Mouse (Mus musculus): ENCODE measurements at regions not wholly inside any gene's neighbourhood (a gene's known extent, or its start where the extent isn't known, plus 50 kb on each side); places are given as distances from the start of the nearest gene placed in this dataset.

- Histone ChIP-seq H3K4me2 (replicated peaks) (peak overlapping the region; percentile 59), H3K27me3 (replicated peaks) (peaks cover 10% of the 10 kb centered on the region), H3K9me3 (no peaks in the 10 kb centered on the region), H3K9ac (peak overlapping the region; percentile 26; the same call in 1 of the 2 replicates), H3K4me1 (replicated peaks) (no peaks in the 10 kb centered on the region), H3K4me3 (replicated peaks) (peak overlapping the region; percentile 31), H3K36me3 (no peaks in the 10 kb centered on the region), H3K27ac (no peak overlapping the region)
- 1% methylated on average over 18 of the region's 18 CpGs for WGBS
- 0 out of 2 replicates have a peak, but pooled peaks have one; percentile 34 for ATAC-seq
Measured at GRCm38 (mm10) chr2:172613891-172614391, 64.5 kb downstream of the Tfap2c start.

GRCm38 (mm10) chr2:172615148-172615547 lies 65.8 kb downstream of the Tfap2c start:
- H3K4me2 ChIP-seq (replicated peaks), result no peak overlapping the region
- no peaks in the 10 kb centered on the region for H3K4me1 ChIP-seq (replicated peaks)
- ATAC-seq, result no peak
- no peak overlapping the region for H3K27ac ChIP-seq
- H3K9ac ChIP-seq, result no peak overlapping the region
- no peaks in the 10 kb centered on the region for H3K9me3 ChIP-seq
- no peak overlapping the region for H3K4me3 ChIP-seq (replicated peaks)
- WGBS, result 41% methylated on average over 2 of the region's 2 CpGs
- H3K27me3 ChIP-seq (replicated peaks), result peaks cover 10% of the 10 kb centered on the region
- H3K36me3 ChIP-seq, result no peaks in the 10 kb centered on the region

- no peak overlapping the region for H3K4me3 ChIP-seq (replicated peaks)
- no peak overlapping the region for H3K9ac ChIP-seq
- 46% methylated on average over 4 of the region's 4 CpGs for WGBS
- H3K4me1 ChIP-seq (replicated peaks), result no peaks in the 10 kb centered on the region
- H3K36me3 ChIP-seq, result no peaks in the 10 kb centered on the region
- no peak overlapping the region for H3K4me2 ChIP-seq (replicated peaks)
- H3K27ac ChIP-seq, result no peak overlapping the region
- no peak for ATAC-seq
- H3K9me3 ChIP-seq, result no peaks in the 10 kb centered on the region
- peaks cover 10% of the 10 kb centered on the region for H3K27me3 ChIP-seq (replicated peaks)
Measured at GRCm38 (mm10) chr2:172615582-172615981, 66.2 kb downstream of the Tfap2c start.

- no peaks in the 10 kb centered on the region for H3K36me3 ChIP-seq
- no peaks in the 10 kb centered on the region for H3K4me1 ChIP-seq (replicated peaks)
- no peak overlapping the region for H3K4me2 ChIP-seq (replicated peaks)
- 87% methylated on average over 7 of the region's 7 CpGs for WGBS
- H3K9ac ChIP-seq, result no peak overlapping the region
- H3K27ac ChIP-seq, result no peak overlapping the region
- H3K9me3 ChIP-seq, result no peaks in the 10 kb centered on the region
- H3K27me3 ChIP-seq (replicated peaks), result peaks cover 5% of the 10 kb centered on the region; the same call in 1 of the 2 replicates
- no peak overlapping the region for H3K4me3 ChIP-seq (replicated peaks)
- ATAC-seq, result no peak
Measured at GRCm38 (mm10) chr2:172619168-172619567, 69.8 kb downstream of the Tfap2c start.

GRCm38 (mm10) chr2:172620001-172620400 lies 70.6 kb downstream of the Tfap2c start:
- ATAC-seq, result no peak
- WGBS, result 53% methylated on average over 5 of the region's 5 CpGs
- no peaks in the 10 kb centered on the region for H3K4me1 ChIP-seq (replicated peaks)
- no peaks in the 10 kb centered on the region for H3K9me3 ChIP-seq
- H3K4me3 ChIP-seq (replicated peaks), result no peak overlapping the region
- peaks cover 2% of the 10 kb centered on the region; the same call in 1 of the 2 replicates for H3K27me3 ChIP-seq (replicated peaks)
- H3K9ac ChIP-seq, result no peak overlapping the region
- no peaks in the 10 kb centered on the region for H3K36me3 ChIP-seq
- H3K4me2 ChIP-seq (replicated peaks), result no peak overlapping the region
- no peak overlapping the region for H3K27ac ChIP-seq

- no peaks in the 10 kb centered on the region for H3K27me3 ChIP-seq (replicated peaks)
- no peak overlapping the region for H3K4me2 ChIP-seq (replicated peaks)
- H3K4me1 ChIP-seq (replicated peaks), result no peaks in the 10 kb centered on the region
- no peak overlapping the region for H3K9ac ChIP-seq
- no peak overlapping the region for H3K27ac ChIP-seq
- H3K9me3 ChIP-seq, result no peaks in the 10 kb centered on the region
- 18% methylated on average over 14 of the region's 14 CpGs for WGBS
- no peak for ATAC-seq
- H3K4me3 ChIP-seq (replicated peaks), result no peak overlapping the region
- no peaks in the 10 kb centered on the region for H3K36me3 ChIP-seq
Measured at GRCm38 (mm10) chr2:172623707-172624106, 74.3 kb downstream of the Tfap2c start.

- no peaks in the 10 kb centered on the region for H3K9me3 ChIP-seq
- WGBS, result 75% methylated on average over 20 of the region's 20 CpGs
Measured at GRCm38 (mm10) chr2:172627353-172628306, 78.2 kb downstream of the Tfap2c start.

GRCm38 (mm10) chr2:172630333-172630732 lies 80.9 kb downstream of the Tfap2c start:
- H3K4me1 ChIP-seq (replicated peaks), result no peaks in the 10 kb centered on the region
- WGBS, result 60% methylated on average over 3 of the region's 3 CpGs
- ATAC-seq, result no peak
- H3K4me2 ChIP-seq (replicated peaks), result no peak overlapping the region
- H3K27ac ChIP-seq, result no peak overlapping the region
- H3K36me3 ChIP-seq, result no peaks in the 10 kb centered on the region
- H3K4me3 ChIP-seq (replicated peaks), result no peak overlapping the region
- no peaks in the 10 kb centered on the region for H3K27me3 ChIP-seq (replicated peaks)
- no peaks in the 10 kb centered on the region for H3K9me3 ChIP-seq
- no peak overlapping the region for H3K9ac ChIP-seq

More at GRCm38 (mm10) chr2:172627353-172628306, 78.2 kb downstream of the Tfap2c start:
- H3K9ac ChIP-seq, result no peak overlapping the region
- no peak overlapping the region for H3K27ac ChIP-seq
- no peaks in the 10 kb centered on the region for H3K27me3 ChIP-seq (replicated peaks)
- no peaks in the 10 kb centered on the region for H3K36me3 ChIP-seq
- no peak overlapping the region for H3K4me3 ChIP-seq (replicated peaks)
- no peak for ATAC-seq
- no peak overlapping the region for H3K4me2 ChIP-seq (replicated peaks)
- no peaks in the 10 kb centered on the region for H3K4me1 ChIP-seq (replicated peaks)

GRCm38 (mm10) chr2:172642616-172643015 lies 93.2 kb downstream of the Tfap2c start:
- WGBS, result 74% methylated on average over 11 of the region's 11 CpGs
- no peak for ATAC-seq
- Histone ChIP-seq H3K9ac (no peak overlapping the region), H3K9me3 (no peaks in the 10 kb centered on the region), H3K27me3 (replicated peaks) (no peaks in the 10 kb centered on the region; the same call in 1 of the 2 replicates), H3K4me2 (replicated peaks) (no peak overlapping the region), H3K4me3 (replicated peaks) (no peak overlapping the region), H3K27ac (no peak overlapping the region), H3K36me3 (no peaks in the 10 kb centered on the region), H3K4me1 (replicated peaks) (0 out of 2 replicates have a peak, but pooled peaks cover 2% of the 10 kb centered on the region)

- Histone ChIP-seq H3K9me3 (no peaks in the 10 kb centered on the region), H3K4me2 (replicated peaks) (0 out of 2 replicates have a peak overlapping the region, but pooled peaks have one; percentile 6), H3K9ac (no peak overlapping the region), H3K27ac (no peak overlapping the region), H3K4me3 (replicated peaks) (no peak overlapping the region), H3K27me3 (replicated peaks) (no peaks in the 10 kb centered on the region; the same call in 1 of the 2 replicates), H3K4me1 (replicated peaks) (0 out of 2 replicates have a peak, but pooled peaks cover 2% of the 10 kb centered on the region), H3K36me3 (no peaks in the 10 kb centered on the region)
- ATAC-seq, result peak; percentile 39; the same call in 1 of the 2 replicates
- WGBS, result 14% methylated on average over 12 of the region's 12 CpGs
Measured at GRCm38 (mm10) chr2:172643860-172644259, 94.5 kb downstream of the Tfap2c start.

- 31% methylated on average over 6 of the region's 6 CpGs for WGBS
- Histone ChIP-seq H3K4me1 (replicated peaks) (0 out of 2 replicates have a peak, but pooled peaks cover 2% of the 10 kb centered on the region), H3K4me3 (replicated peaks) (no peak overlapping the region), H3K9me3 (no peaks in the 10 kb centered on the region), H3K27ac (no peak overlapping the region), H3K27me3 (replicated peaks) (no peaks in the 10 kb centered on the region; the same call in 1 of the 2 replicates), H3K4me2 (replicated peaks) (no peak overlapping the region), H3K36me3 (no peaks in the 10 kb centered on the region), H3K9ac (no peak overlapping the region)
- ATAC-seq, result no peak
Measured at GRCm38 (mm10) chr2:172644451-172644850, 95.1 kb downstream of the Tfap2c start.

- 60% methylated on average over 11 of the region's 11 CpGs for WGBS
Measured at GRCm38 (mm10) chr2:172648072-172648471, 98.7 kb downstream of the Tfap2c start.

More at GRCm38 (mm10) chr2:172648072-172648471, 98.7 kb downstream of the Tfap2c start:
- Histone ChIP-seq H3K4me2 (replicated peaks) (no peak overlapping the region), H3K27ac (no peak overlapping the region), H3K4me1 (replicated peaks) (0 out of 2 replicates have a peak, but pooled peaks cover 2% of the 10 kb centered on the region), H3K9ac (no peak overlapping the region), H3K9me3 (no peaks in the 10 kb centered on the region), H3K27me3 (replicated peaks) (no peaks in the 10 kb centered on the region; the same call in 1 of the 2 replicates), H3K4me3 (replicated peaks) (no peak overlapping the region), H3K36me3 (no peaks in the 10 kb centered on the region)
- no peak for ATAC-seq
